Mouse (Mus musculus) colon, adult 2 months (tissue): ENCODE results near the gene Lipo4. TPM values are rescaled to one million over a fixed set of nuclear protein-coding genes. Genes with fewer than 3 reads are reported as not detected.

Source experiments
- polyA plus RNA-seq: library from polyadenylated mRNA; depleted of rRNA; stranded (reverse); fragments of >200 nt; gene quantifications from 2 replicates; pipeline ENCODE4 v1.2.3, GENCODE M21; 2012; rRNA removed

Gene Lipo4
- polyA plus RNA-seq = not detected in 2 replicates

DNA sequence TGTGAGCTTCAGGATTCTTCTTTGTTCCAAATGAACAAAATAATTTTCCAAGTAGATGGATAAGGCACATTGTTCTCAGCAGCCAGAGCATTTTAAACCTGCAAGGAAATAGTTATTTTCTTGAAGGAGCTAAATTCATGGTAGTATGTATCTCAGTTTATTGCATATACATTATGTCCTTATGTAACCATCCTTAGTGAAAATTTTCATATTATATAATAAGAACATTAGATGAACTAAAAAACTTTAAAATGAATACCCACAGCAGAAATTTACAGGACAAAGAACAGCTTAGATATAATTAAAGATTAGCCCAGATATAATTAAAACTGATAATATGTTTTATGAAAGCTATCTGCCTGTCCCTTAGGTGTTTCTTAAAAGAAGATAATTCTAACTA, at the start of gene Lipo4:
TSS of gene Lipo4 (minus strand) at position 101 of the 400 bp plus-strand sequence.

Other genes starting within 250 kb of the Lipo4 start
- gene Rnls, start 125.5 kb downstream of the Lipo4 start, polyA plus RNA-seq = 0.75 and 1.5 TPM in 2 replicates
- not detected in 2 replicates for gene Gm8978, start 107.5 kb upstream of the Lipo4 start, polyA plus RNA-seq
- not detected in 2 replicates for gene Lipo2, start 233.6 kb upstream of the Lipo4 start, polyA plus RNA-seq
- 4.5 and 5.1 TPM in 2 replicates for gene Lipo3, start 244.2 kb upstream of the Lipo4 start, polyA plus RNA-seq